Mouse (Mus musculus): Measurements from ENCODE around the gene Nek7. TPM values are rescaled to one million over a fixed set of nuclear protein-coding genes. Genes with fewer than 3 reads are reported as not detected.

Gene Nek7
- polyA plus RNA-seq, 1 experiment, result 63.3 TPM

GRCm38 (mm10) chr1:138535758-138536574, 84.0 kb downstream of the Nek7 start:
- H3K4me3 ChIP-seq (ENCODE audit: insufficient read depth, low read length), result no peak overlapping the region

GRCm38 (mm10) chr1:138530604-138531003, 89.3 kb downstream of the Nek7 start:
- no peaks in the 10 kb centered on the region; the same call in 1 of the 2 replicates for H3K4me1 ChIP-seq (ENCODE audit: control insufficient read depth, insufficient read depth, low read length)
- TF ChIP-seq CTCF (IDR thresholded peaks at IDR 0.05; ENCODE audit: borderline replicate concordance, insufficient read depth, low read length) (no peak), POLR2A (IDR thresholded peaks at IDR 0.05; ENCODE audit: low read depth, low read length) (no peak)
- no peak overlapping the region for H3K27ac ChIP-seq (ENCODE audit: insufficient read depth, low read length)
- H3K4me3 ChIP-seq (ENCODE audit: insufficient read depth, low read length), result no peak overlapping the region

More at GRCm38 (mm10) chr1:138535758-138536574, 84.0 kb downstream of the Nek7 start:
- H3K27ac ChIP-seq (ENCODE audit: insufficient read depth, low read length), result peak overlapping the region; percentile 85
- TF ChIP-seq POLR2A (IDR thresholded peaks at IDR 0.05; ENCODE audit: low read depth, low read length) (no peak), CTCF (IDR thresholded peaks at IDR 0.05; ENCODE audit: borderline replicate concordance, insufficient read depth, low read length) (no peak)
- H3K4me1 ChIP-seq (ENCODE audit: control insufficient read depth, insufficient read depth, low read length), result peaks cover 3% of the 10 kb centered on the region

- no peak overlapping the region for H3K27ac ChIP-seq (ENCODE audit: insufficient read depth, low read length)
Observed at GRCm38 (mm10) chr1:138523962-138524361, 96.0 kb downstream of the Nek7 start.

GRCm38 (mm10) chr1:138518235-138518634, 101.7 kb downstream of the Nek7 start:
- no peak overlapping the region for H3K27ac ChIP-seq (ENCODE audit: insufficient read depth, low read length)
- TF ChIP-seq CTCF (IDR thresholded peaks at IDR 0.05; ENCODE audit: borderline replicate concordance, insufficient read depth, low read length), result no peak
- no peak for TF ChIP-seq POLR2A (IDR thresholded peaks at IDR 0.05; ENCODE audit: low read depth, low read length)
- H3K4me1 ChIP-seq (ENCODE audit: control insufficient read depth, insufficient read depth, low read length), result peaks cover 7% of the 10 kb centered on the region
- H3K4me3 ChIP-seq (ENCODE audit: insufficient read depth, low read length), result no peak overlapping the region

More at GRCm38 (mm10) chr1:138523962-138524361, 96.0 kb downstream of the Nek7 start:
- no peak overlapping the region for H3K4me3 ChIP-seq (ENCODE audit: insufficient read depth, low read length)
- 0 out of 2 replicates have a peak, but pooled peaks cover 3% of the 10 kb centered on the region for H3K4me1 ChIP-seq (ENCODE audit: control insufficient read depth, insufficient read depth, low read length)
- no peak for TF ChIP-seq CTCF (IDR thresholded peaks at IDR 0.05; ENCODE audit: borderline replicate concordance, insufficient read depth, low read length)
- TF ChIP-seq POLR2A (IDR thresholded peaks at IDR 0.05; ENCODE audit: low read depth, low read length), result no peak

- TF ChIP-seq CTCF (IDR thresholded peaks at IDR 0.05; ENCODE audit: borderline replicate concordance, insufficient read depth, low read length) (no peak), POLR2A (IDR thresholded peaks at IDR 0.05; ENCODE audit: low read depth, low read length) (no peak)
- peak overlapping the region; percentile 14; the same call in 1 of the 2 replicates for H3K27ac ChIP-seq (ENCODE audit: insufficient read depth, low read length)
Observed at GRCm38 (mm10) chr1:138517360-138518099, 102.4 kb downstream of the Nek7 start.

GRCm38 (mm10) chr1:138516946-138517345, 103.0 kb downstream of the Nek7 start:
- H3K4me1 ChIP-seq (ENCODE audit: control insufficient read depth, insufficient read depth, low read length), result peaks cover 7% of the 10 kb centered on the region
- no peak for TF ChIP-seq POLR2A (IDR thresholded peaks at IDR 0.05; ENCODE audit: low read depth, low read length)
- TF ChIP-seq CTCF (IDR thresholded peaks at IDR 0.05; ENCODE audit: borderline replicate concordance, insufficient read depth, low read length), result no peak
- no peak overlapping the region for H3K4me3 ChIP-seq (ENCODE audit: insufficient read depth, low read length)
- H3K27ac ChIP-seq (ENCODE audit: insufficient read depth, low read length), result no peak overlapping the region

More at GRCm38 (mm10) chr1:138517360-138518099, 102.4 kb downstream of the Nek7 start:
- Histone ChIP-seq H3K4me3 (ENCODE audit: insufficient read depth, low read length) (no peak overlapping the region), H3K4me1 (ENCODE audit: control insufficient read depth, insufficient read depth, low read length) (peaks cover 7% of the 10 kb centered on the region)

GRCm38 (mm10) chr1:138515362-138515761, 104.6 kb downstream of the Nek7 start:
- no peak for TF ChIP-seq CTCF (IDR thresholded peaks at IDR 0.05; ENCODE audit: borderline replicate concordance, insufficient read depth, low read length)
- no peak for TF ChIP-seq POLR2A (IDR thresholded peaks at IDR 0.05; ENCODE audit: low read depth, low read length)

DNA sequence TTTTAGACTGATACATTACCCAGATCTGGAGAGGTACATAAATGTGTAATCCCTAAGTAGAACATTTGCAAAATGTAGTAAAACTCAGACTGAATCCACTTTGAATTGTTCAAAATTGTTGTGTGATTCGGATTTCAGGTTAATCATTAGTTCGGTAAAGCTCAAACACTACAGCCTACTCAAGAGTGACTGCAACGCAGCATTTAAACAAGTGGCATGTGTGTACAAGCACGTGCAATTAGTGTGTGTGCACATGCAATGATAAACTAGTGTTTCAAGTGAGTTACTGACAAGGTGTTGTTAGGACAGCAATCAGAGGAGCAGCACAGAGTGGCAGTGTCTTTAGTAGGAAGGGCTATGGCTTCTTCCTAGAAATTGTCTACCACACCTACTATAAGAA, 106.0 kb downstream of the Nek7 start:
- Histone ChIP-seq H3K4me3 (ENCODE audit: insufficient read depth, low read length) (no peak overlapping the region), H3K4me1 (ENCODE audit: control insufficient read depth, insufficient read depth, low read length) (peaks cover 7% of the 10 kb centered on the region), H3K27ac (ENCODE audit: insufficient read depth, low read length) (no peak overlapping the region)
- no peak for TF ChIP-seq CTCF (IDR thresholded peaks at IDR 0.05; ENCODE audit: borderline replicate concordance, insufficient read depth, low read length)
- no peak for TF ChIP-seq POLR2A (IDR thresholded peaks at IDR 0.05; ENCODE audit: low read depth, low read length)

More at GRCm38 (mm10) chr1:138515362-138515761, 104.6 kb downstream of the Nek7 start:
- H3K4me1 ChIP-seq (ENCODE audit: control insufficient read depth, insufficient read depth, low read length), result peaks cover 7% of the 10 kb centered on the region
- no peak overlapping the region for H3K4me3 ChIP-seq (ENCODE audit: insufficient read depth, low read length)
- H3K27ac ChIP-seq (ENCODE audit: insufficient read depth, low read length), result no peak overlapping the region; the same call in 1 of the 2 replicates

DNA sequence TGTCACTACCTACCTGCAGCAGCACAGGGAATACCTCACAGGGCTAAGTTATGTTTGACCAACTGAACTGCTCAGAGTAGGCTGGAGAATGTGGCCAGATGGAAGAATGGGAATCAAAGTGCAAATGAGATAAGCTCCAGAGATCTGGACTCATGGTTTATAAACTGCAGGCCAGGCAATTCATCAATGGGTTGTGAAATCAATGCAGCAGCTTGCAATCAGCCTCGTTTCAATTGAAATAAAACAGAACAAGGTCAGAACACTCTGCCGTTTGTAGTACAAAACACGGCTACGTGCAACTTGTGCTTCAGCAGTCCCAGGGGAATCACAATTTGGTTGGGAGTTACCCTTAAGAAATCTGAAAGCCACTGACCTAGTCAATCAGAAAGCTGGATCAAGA, 109.4 kb downstream of the Nek7 start:
- TF ChIP-seq CTCF (IDR thresholded peaks at IDR 0.05; ENCODE audit: borderline replicate concordance, insufficient read depth, low read length) (no peak), POLR2A (IDR thresholded peaks at IDR 0.05; ENCODE audit: low read depth, low read length) (no peak)
- H3K27ac ChIP-seq (ENCODE audit: insufficient read depth, low read length), result no peak overlapping the region
- H3K4me1 ChIP-seq (ENCODE audit: control insufficient read depth, insufficient read depth, low read length), result peaks cover 10% of the 10 kb centered on the region
- no peak overlapping the region for H3K4me3 ChIP-seq (ENCODE audit: insufficient read depth, low read length)
